Mouse (Mus musculus): ENCODE measurements around the gene Hist1h2aa.
A peak's percentile ranks its signal among the peaks of the same experiment; 100 is the strongest.

GRCm38 (mm10) chr13:23950928-23951327 lies 16.7 kb downstream of the Hist1h2aa start:
- TF ChIP-seq ZMIZ1 (IDR thresholded peaks at IDR 0.05; ENCODE audit: low read depth, low read length) (no peak), POLR2A (IDR thresholded peaks at IDR 0.05; ENCODE audit: low read depth, low read length) (no peak), CTCF (conservative IDR thresholded peaks at IDR 0.05 in 1 of 2, IDR thresholded peaks at IDR 0.05 in 1 of 2; ENCODE audit: low read depth in 2 of 2, low read length in 2 of 2) (peak; percentile 33 to 58; a peak in 3 of 4 replicates), TCF12 (IDR thresholded peaks at IDR 0.05; ENCODE audit: low read depth, low read length) (no peak), MAFK (IDR thresholded peaks at IDR 0.05; ENCODE audit: insufficient replicate concordance, low read length) (no peak), ZC3H11A (IDR thresholded peaks at IDR 0.05; ENCODE audit: low read depth, low read length) (no peak), EP300 (IDR thresholded peaks at IDR 0.05; ENCODE audit: low read length) (no peak), SMC3 (IDR thresholded peaks at IDR 0.05; ENCODE audit: low read depth, low read length) (peak; percentile 51), ZNF384 (IDR thresholded peaks at IDR 0.05; ENCODE audit: low read depth, low read length) (no peak), CHD2 (IDR thresholded peaks at IDR 0.05; ENCODE audit: low read length) (no peak), JUND (conservative IDR thresholded peaks at IDR 0.05; ENCODE audit: low read depth, low read length) (no peak; the same call in 1 of the 2 replicates), UBTF (IDR thresholded peaks at IDR 0.05; ENCODE audit: low read depth, low read length) (no peak)

Data from CH12.LX (cell line).